Mouse (Mus musculus) embryo, embryonic 10.5 days (tissue): ENCODE results near the gene Pax5.

Experiments used
- DNase-seq: peaks from one replicate; pipeline ENCODE4 v3.0.0-alpha.2; 2015; ENCODE audit warnings: low spot score

Gene Pax5

DNA sequence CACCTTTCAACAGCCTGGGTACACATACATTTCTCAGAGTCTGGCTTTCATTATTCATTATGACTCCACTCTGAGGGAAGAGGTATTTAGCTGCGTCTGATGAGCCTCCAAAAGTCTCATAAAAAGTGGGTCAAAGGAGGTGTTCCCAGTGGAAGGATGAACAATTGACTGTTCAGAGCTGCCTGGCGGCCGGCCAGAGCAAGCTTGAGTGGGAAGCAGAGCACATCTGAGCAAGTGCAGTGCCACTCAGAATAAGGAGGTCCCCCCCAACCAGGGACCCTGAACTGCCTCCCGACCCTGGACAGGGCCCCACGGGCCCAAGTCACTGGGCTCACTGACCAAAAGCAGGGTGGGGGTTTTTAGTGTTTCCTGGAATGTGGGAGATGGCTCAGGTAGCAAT lies 109.4 kb downstream of the Pax5 start:
- no peak for DNase-seq

DNA sequence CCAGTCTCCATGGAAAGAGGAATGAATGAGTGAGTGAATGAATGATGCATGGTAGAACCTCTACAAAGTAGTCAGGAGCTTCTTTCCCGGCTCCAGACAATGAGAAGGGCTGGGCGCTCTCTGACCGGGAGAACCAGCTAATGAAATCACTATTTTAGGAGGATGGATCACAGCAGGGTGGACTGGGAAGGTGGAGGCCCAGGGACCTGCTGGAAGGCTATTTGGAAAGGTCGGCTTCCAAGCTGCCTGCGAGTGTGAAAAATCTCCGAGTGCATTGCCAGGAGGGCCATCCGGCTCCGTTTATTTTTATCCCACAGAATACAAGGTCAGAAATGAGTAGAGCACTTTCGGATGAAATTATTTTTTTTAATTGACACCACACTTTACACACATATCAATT lies 112.3 kb downstream of the Pax5 start:
- no peak for DNase-seq

DNA sequence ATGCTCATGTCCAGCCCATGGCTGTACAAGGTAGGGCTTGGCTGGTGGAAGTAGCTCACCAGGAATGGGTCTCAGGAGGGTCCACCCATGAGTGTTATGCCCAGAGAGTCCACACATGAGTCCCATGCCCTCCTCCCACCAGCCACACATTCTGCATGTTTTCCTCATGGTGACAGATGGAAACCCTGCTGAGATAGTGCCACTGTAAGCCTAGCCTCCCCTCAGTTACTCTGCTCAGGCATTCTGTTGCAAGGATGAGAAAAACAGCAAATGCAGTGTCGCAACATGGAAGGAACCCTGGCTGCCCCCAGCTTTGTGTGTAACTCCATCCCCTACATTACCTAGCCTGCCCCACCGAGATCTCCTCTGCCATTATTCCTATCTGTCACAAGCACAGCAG lies 117.2 kb downstream of the Pax5 start:
- no peak for DNase-seq

DNA sequence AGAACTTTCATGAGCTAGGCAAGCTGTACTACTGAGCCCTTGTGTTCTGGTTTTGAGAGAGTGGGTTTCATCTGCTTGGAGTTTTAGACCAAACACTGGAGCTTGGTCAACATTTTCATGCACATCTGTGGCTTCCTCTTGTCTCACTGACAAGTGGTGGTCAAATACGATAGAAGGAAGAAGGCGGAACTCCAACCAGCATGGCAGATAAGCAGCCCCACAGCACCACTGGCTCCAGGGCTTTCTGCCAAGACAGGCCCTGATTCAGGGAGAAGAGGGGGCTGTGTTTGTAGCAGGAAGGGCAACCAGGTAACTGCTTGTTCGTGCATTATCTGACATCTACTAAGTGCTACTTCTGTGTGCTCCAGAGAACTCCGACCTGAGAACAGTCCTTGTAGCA lies 127.6 kb downstream of the Pax5 start:
- DNase-seq, result no peak

DNA sequence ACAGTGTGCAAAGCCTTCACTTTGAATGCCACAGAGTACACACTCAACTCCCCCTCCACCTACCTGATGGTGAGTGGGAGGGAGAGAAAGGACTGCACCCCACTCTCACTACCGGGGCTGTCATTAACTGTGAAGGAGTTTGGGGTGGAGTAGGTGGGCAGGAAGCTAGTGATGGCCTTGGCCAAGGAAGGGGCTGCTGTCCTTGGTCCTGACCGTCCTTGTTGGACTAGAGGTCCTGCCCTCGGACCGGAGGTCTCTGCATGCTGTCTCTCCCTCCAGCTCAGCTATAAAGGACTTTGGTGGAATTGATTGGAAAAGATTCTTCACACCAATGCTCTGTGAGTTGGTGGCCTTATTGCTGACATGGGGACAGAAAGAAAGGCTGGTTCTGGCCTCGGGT lies 131.7 kb downstream of the Pax5 start:
- DNase-seq, result peak; percentile 73

DNA sequence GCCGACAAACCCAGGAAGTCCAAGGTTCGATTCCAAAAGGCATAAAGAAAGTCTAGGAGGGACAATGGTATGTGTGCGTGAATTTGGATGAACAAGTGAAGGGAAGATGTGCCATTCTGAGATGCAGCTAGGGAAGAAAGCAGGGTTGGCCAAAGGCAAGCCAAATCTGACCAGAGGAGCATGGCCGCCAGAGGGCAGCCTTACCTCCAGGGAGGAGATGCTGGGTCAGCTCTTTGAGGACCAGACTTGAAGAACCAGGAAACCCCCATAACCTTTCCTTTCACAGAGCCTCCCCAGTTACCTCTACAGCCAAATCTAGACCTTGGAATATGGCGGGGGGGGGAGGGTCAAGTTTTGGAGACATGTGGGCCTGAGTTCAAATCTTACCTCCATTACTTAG lies 133.0 kb downstream of the Pax5 start:
- DNase-seq, result peak; percentile 74

DNA sequence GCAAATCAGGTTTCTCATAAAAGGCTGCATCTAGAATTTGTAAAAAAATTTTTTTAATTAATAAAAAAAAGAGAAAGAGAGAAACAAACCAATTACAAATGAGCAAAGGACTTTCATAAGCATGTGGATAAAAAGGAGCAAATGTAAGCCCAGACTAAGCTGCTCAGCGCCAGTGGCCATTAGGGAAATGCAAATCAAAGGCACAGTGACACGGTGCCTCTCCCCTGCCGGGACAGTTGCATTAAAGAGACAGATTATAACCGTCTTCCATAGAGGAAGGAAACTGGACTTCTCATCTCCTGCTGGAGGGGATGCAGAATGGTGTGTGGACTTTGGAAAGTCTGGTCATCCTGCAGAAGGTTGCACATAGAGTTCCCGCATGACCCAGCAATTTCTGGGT lies 133.5 kb downstream of the Pax5 start:
- DNase-seq, result no peak

DNA sequence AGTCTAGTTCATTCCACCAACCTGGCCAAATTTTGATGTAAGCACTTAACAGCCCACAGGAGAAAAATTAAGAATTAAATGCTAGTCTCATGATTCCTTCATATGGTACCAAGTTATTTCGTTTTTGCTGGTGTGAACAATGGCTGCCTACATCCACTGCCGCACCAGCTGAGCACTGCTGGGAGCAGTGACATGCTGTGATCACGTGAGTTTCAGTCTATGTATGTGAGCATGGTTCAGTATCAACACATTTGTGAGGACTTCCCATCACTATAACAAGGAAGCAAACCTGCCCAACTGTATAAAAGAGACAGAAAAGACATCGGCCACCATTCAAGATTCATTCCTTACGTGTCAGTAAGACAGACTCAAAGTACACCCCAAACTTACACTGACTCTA lies 137.3 kb downstream of the Pax5 start:
- no peak for DNase-seq

DNA sequence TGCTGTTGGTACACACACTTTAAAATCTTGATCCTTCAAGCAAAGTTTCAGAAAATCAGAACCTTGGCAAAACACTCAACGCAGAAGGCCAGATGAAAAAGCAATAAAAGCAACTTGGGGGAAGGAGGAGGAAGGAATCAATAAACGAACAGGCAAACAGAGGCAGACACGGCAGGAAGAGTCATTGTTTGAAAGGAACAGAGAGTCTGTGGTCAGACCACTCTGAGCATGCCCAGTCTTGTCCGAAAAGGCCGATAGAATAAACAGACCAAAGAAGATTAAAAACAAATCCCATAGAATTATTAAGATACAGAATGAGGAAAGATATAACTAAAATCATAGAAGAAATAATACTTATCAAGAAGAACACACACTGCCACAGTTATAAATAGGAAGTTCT lies 137.9 kb downstream of the Pax5 start:
- DNase-seq, result no peak

DNA sequence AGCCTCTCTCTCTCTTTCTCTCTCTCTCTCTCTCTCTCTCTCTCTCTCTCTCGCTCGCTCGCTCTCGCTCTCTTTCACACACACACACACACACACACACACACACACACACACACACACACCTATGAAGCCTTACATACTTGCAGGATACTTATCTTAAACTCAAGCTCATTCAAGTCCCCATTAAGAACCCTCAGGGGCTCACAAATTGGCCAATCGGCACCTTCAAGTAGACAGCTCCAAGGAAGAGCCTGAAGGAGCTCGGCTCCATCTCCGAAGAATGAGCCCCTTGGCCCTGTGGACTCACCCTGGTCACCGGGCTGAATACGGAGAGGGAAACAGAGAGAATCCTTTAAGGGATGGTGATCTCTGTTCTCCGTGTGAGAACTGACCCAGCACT lies 141.1 kb downstream of the Pax5 start:
- DNase-seq, result no peak

DNA sequence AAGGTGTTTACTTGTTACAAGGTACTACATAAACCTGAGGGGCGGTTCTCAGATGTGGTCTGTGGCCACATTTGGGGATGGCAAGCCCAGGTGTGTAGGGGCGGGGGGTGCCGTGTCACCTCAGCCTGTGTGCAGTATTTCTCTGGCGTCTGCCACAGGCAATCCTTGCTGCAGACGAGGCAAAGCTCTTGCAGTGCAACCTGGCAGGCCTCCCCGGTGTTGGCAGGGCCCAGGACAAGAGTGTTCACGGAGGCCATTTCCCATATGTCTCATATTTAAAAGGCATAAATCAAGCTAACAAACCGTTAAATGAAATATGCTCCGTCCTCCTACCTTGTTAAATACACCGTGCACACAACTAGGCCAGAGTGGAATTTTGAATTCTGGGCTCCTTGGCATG lies 141.6 kb downstream of the Pax5 start:
- no peak for DNase-seq

DNA sequence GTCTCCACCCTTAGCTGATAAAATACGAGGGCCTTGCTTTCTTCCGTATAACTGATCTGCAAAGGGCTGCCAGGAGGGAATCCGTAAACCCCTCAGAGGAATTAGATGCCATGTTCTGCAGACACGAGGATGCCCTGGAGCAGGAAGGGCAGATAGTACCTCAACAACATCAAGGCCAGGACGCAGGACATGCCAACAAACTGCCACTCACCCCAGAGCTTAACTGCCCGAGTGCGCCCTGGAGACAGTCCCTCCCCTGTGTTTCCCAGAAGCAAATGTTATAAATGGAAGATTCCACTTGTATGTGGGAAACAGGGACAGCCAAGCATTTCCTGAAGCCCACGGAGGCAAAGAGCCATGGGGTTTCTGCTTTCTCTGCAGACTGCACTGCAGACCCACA lies 143.9 kb downstream of the Pax5 start:
- no peak for DNase-seq

DNA sequence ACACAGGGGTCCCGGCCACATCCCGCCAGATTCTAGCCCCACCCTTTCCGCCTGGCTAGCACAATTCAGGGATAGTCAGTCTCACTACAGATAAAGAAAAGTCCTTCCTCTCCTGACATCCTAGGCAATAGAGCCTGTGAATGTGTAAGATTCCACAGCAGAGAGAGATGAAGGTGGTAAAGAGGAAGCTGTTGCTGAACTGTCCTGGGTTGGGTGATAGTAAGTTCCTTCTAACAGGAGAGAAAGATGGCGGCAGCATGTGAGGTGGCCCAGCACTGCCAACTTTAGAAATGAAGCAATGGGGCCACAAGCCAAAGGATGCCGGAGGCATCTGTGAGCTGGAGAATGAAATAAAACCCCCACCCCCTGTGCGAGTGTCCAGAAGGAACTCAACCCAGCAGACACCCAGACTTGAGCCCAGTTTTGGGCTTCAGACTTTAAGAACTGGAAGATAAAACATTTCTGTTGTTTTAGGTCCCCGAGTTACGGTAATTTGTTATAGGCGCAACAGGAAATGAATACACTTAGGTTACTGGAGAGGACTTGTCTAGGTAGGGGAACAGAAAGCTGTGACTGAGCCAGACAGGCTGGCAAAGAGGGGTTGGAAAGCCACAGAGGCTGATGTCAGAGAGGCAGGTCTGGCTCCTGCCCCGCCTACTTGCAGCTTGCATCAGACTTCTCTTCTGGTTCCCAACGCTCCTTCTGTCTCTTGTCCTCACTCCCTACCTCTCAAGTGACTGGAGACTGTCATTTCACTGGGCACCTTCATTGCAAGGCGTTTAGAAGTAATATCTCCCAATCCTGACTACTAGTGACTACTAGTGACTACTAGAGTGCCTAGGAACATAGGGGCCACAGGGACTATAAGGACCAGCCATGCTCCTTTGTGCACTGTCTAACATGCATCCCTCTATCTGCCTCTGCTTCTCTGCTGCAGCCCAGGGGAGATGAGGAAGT lies 144.9 kb downstream of the Pax5 start:
- DNase-seq, result no peak

DNA sequence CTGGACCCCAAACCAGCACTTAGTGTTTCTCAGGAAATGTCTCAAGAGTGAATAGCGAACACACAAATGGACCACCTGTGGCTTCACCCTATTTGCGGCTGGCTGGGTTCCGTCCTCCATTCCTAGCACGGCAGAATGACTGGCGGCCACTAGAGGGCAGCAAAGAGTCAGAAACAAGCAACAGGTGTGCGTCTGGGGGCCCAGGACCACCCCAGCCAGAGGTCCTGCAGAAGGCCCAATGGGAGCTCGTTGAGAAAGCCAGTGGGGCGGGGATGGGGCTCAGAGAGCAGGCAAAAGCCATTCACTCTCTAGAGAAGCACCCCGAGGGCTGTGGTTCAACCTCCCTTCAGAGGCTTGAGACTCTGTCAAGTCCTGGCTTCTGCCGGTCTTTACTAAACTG lies 145.7 kb downstream of the Pax5 start:
- DNase-seq, result peak; percentile 79

DNA sequence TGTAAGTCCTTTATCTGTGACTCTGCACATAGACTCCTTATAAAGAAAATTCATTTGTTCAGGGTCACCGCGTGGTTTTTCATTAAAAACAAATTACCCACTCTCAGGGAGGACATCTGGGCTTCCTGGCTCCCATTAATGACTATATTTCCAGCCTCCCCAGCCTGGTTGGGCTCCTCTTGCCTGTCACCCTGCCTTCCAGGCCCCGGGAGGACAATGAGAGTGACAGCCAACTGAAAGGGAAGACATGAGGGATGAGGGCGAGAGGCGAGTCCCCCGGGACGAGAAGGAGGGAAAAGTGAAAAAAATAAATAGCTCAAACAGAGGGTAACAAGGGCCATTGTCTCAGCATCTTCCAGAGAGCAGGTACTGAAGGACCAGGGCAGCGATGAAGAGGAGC lies 149.3 kb downstream of the Pax5 start:
- peak; percentile 48 for DNase-seq

DNA sequence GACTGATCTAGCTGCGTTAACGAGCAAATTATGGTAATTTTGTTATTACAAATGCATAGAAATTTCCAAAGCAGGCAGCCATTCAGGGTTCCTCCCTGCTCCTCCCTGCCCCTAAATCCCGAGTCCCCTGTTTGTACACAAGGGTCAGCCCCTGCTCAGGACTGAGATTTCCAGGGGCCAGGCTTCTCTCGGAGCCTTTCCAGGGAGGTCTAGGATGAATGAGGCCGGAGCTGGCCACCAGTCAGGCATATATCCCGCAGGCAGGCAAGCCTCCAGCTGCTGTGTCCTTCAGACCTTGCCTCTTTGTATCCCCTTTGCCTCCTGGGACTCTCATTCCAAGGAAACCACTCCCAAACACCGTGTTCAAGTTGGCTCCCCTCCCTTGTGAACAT lies 151.7 kb downstream of the Pax5 start:
- DNase-seq, result no peak

DNA sequence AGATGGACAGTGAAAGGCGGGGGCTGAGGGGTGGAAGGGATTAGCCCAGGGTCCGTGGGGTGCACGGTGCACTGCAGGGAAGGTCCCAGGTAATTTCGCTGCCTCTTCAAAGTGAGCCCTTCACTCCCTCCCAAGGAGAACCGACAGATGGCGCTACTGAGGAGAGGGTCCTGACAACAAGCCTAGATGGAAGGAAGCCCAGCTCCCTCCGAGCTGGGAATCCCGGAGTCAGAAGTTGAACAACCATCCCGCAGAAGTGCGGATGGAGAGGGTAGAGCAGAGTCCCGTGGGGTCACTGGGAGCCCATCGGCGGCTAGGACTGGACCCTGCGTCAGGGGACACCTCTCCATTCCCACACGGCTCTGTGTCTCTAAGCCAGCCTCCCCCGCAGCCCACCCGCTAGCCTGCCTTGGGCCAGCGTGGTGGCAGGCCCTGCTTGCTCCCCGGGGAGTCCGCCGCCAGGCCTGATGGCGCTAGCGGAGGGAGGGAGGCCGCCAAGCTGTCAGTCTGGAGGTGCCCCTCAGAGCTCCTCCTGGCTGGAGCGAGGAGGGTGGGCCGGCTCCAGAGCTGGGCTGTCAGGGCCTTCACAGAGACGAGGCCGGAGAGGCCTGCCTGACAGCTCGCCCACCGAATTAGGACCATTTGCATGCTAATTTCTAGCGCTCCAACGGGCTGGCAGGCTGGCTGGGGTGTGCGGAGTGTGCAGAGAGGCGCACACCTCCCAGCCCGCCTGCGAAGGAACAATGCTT lies 152.3 kb downstream of the Pax5 start:
- peak; percentile 91 for DNase-seq

DNA sequence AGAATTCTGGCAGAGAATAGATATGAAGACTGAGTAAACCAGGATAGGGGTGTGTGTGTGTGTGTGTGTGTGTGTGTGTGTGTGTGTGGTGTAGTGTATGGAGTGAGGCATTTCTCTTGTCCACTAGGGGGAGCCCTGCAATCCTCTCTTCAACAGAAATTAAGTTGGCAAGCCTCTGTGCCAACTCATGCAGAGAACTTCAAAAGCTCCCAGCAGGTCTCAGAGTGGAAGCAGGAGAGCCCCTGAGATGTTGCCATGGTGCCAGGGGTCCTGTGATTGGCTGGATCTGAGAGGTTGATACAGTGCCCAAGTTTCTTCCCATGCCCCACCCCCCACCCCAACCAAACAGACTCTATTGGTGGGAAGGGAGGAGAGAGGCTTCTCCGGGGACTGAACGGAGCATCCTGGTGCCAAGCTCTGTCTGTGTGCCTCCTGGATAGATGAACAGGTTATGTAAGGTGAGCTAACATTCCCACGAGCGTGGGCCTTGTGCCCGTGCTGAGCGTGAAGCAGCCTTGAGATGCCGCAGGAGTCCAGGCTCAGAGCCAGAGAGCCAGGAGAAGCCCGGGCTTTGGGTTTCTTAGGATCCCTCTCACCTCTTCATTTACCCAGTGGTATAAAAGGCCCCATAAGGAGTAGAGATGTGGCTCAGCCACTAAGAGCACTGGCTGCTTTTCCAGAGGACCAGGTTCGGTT lies 153.6 kb downstream of the Pax5 start:
- DNase-seq, result no peak

DNA sequence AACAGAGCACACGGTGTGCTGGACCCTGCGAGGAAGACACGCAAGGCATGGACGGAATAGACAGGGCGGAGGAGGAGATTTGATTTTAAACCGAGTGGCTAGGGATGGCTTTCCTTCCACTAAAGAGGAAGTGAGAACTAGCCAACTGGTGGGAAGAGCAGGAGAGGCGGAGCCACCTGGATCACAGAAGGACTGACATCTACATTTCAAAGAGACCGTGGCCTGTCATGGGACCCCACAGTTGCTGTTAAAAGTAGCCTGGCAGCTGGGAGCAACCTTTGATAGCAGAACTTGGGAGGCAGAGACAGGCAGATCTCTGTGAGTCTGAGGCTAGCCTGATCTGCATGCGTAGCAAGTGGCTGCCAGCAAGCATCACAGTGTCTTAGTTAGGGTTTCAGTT lies 154.7 kb downstream of the Pax5 start:
- no peak for DNase-seq

DNA sequence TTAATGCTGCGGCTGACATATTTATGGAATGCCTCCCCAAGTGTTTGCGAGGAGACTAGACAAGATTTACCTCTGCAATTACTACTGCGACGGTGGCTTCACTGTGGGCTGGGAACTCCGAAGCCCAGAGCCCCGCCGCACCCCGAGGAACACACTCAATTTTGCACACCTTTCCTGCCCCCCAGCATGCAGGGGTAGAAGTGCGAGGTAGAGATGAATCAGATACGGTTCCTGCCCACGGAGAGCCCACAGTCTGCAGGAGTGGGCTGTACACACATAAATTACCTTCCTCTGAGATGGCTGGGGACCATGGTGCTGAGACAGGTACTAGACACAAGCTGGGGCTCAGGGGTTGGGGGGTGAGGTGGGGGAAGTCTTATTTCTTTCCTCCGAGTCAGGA lies 158.8 kb downstream of the Pax5 start:
- no peak for DNase-seq

DNA sequence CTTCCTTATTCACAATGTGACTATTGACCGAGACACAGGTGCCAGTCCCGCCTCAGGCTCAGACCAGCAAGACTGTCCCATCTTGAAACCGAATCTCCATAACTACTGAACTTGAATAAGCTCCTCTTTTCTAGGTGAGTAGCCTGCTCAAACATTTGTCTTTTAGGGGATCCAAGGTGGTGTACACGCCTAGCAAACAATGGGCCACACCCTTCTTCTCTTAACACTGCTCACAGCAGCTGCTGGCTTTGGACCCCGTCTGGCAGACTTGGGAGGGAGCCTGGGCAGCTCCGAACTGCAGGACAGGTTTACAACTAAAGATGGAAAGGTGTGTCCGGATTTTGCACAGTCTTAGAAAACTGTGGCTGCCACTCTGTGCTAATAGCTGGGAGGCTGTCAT lies 161.3 kb downstream of the Pax5 start:
- no peak for DNase-seq

DNA sequence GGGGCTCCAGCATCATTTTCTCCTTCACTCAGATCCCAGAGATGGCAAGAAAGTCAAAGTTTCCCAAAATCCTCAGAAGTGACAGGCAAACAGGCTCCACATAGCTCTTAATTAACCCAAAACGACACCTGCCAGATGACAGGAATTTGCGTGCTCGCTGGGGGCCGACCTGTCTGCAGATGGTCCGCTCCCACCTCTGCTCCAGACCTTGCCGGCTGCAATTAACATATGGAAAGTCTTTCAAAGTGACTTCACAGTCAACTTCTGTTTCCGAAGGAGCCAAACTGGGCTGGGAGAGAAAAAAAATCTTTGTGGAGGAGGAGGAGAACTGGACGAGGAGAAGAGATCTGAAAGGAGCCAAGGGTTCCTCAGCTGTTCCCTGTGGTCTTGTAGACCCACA lies 164.6 kb downstream of the Pax5 start:
- DNase-seq, result no peak

DNA sequence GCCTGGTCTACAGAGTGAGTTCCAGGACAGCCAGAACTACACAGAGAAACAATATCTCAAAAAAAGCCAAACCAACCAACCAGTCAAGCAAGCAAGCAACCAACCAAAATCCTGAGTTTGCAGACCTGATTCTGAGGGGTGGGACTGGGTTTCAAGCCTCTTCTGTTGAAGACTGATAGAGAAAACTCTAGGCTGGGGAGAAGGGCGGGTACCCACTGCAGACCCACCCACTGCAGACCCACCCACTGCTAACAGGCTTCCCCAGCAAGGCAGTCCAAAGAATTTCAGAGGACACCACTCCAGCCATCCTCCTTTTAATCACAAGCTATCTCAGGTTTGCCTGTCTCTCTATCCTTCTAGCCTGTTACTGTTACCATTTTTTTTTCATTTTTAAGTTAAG lies 165.8 kb downstream of the Pax5 start:
- no peak for DNase-seq
